Mouse (Mus musculus): ENCODE measurements at regions not wholly inside any gene's neighbourhood (a gene's known extent, or its start where the extent isn't known, plus 50 kb on each side); places are given as distances from the start of the nearest gene placed in this dataset.
"Not testable (repeated sequence)": the region's sequence is repeated elsewhere in the genome, so short reads cannot be mapped to it uniquely, and the experiment has no call there.

GRCm38 (mm10) chr12:113701841-113702240 lies 158.1 kb downstream of the Adam6a start:
- DNase-seq (ENCODE audit: low spot score in 2 of 2): not testable (repeated sequence)

- peak in 1 of 2 experiments; percentile 7 for DNase-seq (ENCODE audit: low spot score in 2 of 2)
Measured at GRCm38 (mm10) chr12:113716406-113716805, 172.7 kb downstream of the Adam6a start.

- DNase-seq (ENCODE audit: low spot score in 2 of 2): no peak
Measured at GRCm38 (mm10) chr12:113735847-113736246, 192.1 kb downstream of the Adam6a start.

DNA sequence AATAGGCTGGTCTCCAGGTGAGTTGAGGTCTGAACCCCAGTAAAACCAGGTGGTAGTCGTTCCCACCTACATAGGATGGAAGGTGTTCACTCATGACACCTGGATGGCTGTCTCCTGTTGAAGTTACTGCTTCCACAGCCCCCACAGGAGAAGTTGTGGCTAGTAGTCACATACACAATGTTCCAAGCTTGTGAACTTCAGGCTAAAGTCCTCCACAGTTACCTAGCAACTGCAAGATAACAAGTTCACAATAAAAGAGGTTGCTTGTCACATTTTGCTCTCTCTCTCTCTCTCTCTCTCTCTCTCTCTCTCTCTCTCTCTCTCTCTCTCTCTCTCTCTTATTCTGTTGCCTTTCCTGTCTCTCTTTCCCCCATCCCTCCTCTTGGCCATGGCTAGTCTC lies 202.6 kb downstream of the Adam6a start:
- no peak for DNase-seq (ENCODE audit: low spot score in 2 of 2)

DNA sequence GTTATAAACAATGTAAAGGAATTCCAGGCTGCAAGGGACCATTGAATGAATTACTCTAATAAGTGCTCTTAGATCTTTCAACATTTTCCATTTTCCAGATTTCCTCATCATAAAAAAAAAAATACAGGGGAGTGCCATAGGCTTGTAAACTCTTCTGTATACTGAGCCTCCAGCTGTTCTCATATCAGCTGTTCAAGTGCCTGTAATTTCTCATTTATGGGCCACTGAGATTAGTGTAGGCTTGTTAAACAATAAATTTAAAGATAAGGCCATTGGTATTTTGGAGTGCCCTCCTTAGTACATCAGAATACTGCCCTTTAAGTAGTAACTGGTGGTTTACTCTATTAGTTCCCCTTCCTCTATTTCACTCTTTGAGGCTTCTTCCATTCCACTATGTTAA lies 204.3 kb downstream of the Adam6a start:
- no peak for DNase-seq (ENCODE audit: low spot score in 2 of 2)

DNA sequence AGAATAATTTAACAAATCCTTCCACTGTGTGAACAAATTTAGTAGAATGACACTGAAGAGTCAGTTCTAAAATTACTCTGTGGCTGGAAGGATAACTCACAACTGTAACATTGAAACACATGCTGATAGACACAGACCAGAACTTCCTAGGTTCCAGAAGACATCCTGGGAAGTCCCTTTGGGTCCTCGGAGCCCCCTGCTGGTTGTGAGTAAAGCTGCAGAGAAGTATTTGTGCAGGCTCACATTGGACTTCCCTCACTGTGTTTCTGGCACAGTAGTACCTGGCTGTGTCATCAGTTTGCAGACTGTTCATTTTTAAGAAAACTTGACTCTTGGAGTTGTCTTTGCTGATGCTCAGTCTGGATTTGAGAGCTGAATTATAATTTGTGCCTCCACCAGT lies 225.9 kb downstream of the Adam6a start:
- DNase-seq (ENCODE audit: low spot score in 2 of 2): no peak

DNA sequence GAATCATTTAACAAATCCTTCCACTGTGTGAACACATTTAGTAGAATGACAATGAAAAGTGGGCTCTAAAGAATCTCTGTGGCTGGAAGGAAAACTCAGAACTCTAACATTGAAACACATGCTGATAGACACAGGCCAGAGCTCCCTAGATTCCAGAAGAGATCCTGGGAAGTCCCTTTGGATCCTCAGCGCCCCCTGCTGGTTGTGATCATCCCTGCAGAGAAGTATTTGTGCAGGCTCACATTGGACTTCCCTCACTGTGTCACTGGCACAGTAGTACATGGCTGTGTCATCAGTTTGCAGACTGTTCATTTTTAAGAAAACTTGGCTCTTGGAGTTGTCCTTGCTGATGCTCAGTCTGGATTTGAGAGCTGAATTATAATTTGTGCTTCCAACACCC lies 252.2 kb downstream of the Adam6a start:
- not testable (repeated sequence) for DNase-seq (ENCODE audit: low spot score in 2 of 2)

- DNase-seq (ENCODE audit: low spot score in 2 of 2): no peak
Measured at GRCm38 (mm10) chr12:113826377-113826776, 282.7 kb downstream of the Adam6a start.

- peak in 1 of 2 experiments; percentile 7 for DNase-seq (ENCODE audit: low spot score in 2 of 2)
Measured at GRCm38 (mm10) chr12:113858893-113859292, 315.2 kb downstream of the Adam6a start.

GRCm38 (mm10) chr12:113878826-113879225 lies 335.1 kb downstream of the Adam6a start:
- DNase-seq (ENCODE audit: low spot score in 2 of 2): no peak

GRCm38 (mm10) chr12:113896152-113896551 lies 352.4 kb downstream of the Adam6a start:
- DNase-seq (ENCODE audit: low spot score in 2 of 2): no peak

DNA sequence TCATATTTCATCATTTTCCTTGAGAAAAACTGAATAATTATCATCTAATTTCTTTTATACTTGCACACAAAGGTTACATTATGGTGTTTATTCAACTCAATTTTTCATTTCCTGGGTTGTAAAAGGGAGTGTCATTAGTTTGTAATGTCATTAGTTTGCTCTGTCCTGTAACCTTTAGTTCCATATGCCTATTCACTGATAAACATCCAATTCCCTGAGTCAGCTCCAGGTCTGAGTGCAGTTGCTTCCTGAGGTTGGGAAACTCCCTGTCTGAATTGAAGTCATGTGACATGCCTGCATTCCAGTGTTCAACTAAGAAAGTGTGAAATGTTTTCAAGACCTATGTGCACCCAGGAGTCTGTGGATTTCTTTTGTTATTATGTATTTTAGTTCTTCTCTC lies 362.8 kb downstream of the Adam6a start:
- no peak for DNase-seq (ENCODE audit: low spot score in 2 of 2)

DNA sequence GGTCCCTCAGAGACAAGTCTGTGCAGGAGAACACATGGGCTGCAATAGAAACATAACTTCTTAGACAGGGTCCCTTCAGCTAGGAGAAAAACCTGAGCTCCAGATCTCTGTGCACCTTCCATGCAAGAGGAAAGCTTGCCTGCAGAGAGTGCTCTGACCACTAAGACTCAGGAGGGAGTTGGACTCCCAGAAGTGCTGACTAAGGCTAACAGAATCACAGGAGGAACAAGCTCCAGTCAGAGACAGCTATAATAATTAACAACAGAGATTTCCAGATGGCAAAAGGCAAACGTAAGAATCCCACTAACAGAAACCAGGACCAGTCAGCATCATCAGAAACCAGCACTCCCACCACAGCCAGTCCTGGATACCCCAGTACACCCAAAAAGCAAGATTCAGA lies 364.0 kb downstream of the Adam6a start:
- DNase-seq (ENCODE audit: low spot score in 2 of 2): no peak

- DNase-seq (ENCODE audit: low spot score in 2 of 2): no peak
Measured at GRCm38 (mm10) chr12:113911770-113912169, 368.1 kb downstream of the Adam6a start.

DNA sequence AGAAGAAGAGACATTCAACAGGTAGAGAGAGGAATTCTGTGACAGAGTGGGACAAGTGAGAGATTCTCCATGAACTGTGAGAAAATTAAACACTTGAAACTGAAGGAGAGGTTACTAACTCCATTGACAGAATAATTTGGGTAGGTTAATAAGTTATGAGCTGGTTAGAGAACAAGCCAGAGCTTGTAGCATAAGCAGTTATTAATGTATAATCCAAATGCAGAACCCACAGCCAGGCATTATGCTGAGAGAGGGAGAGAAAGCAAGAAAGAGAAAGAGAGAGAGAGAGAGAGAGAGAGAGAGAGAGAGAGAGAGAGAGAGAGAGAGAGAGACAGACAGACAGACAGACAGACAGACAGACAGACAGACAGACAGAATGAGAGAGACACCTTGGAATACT lies 397.0 kb downstream of the Adam6a start:
- no peak for DNase-seq (ENCODE audit: low spot score in 2 of 2)

- DNase-seq (ENCODE audit: low spot score in 2 of 2): not testable (repeated sequence)
Measured at GRCm38 (mm10) chr12:113943661-113944327, 400.1 kb downstream of the Adam6a start.

- DNase-seq (ENCODE audit: low spot score in 2 of 2): not testable (repeated sequence)
Measured at GRCm38 (mm10) chr12:113945786-113946185, 402.1 kb downstream of the Adam6a start.

DNA sequence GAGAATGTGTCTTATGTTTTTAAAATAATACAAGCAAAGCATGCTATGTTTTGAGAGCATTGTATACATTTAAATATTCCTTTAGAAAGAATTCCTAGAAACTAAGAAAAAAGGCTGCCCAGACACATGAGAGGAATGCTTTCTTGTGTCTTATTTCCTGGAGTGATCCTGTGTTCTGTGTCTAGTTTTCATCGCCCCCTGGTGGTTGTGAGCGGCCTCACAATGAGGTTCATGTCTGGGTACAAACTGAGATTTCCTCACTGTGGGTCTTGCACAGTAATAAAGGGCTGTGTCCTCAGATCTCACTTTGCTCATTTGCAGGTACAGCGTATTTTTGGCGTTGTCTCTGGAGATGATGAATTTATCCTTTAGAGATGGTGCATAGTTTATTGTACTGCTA lies 404.3 kb downstream of the Adam6a start:
- DNase-seq (ENCODE audit: low spot score in 2 of 2): not testable (repeated sequence)

- DNase-seq (ENCODE audit: low spot score in 2 of 2): no peak
Measured at GRCm38 (mm10) chr12:113974271-113974670, 430.6 kb downstream of the Adam6a start.

GRCm38 (mm10) chr12:113981613-113982012 lies 437.9 kb downstream of the Adam6a start:
- DNase-seq (ENCODE audit: low spot score in 2 of 2): peak; percentile 32 to 56

DNA sequence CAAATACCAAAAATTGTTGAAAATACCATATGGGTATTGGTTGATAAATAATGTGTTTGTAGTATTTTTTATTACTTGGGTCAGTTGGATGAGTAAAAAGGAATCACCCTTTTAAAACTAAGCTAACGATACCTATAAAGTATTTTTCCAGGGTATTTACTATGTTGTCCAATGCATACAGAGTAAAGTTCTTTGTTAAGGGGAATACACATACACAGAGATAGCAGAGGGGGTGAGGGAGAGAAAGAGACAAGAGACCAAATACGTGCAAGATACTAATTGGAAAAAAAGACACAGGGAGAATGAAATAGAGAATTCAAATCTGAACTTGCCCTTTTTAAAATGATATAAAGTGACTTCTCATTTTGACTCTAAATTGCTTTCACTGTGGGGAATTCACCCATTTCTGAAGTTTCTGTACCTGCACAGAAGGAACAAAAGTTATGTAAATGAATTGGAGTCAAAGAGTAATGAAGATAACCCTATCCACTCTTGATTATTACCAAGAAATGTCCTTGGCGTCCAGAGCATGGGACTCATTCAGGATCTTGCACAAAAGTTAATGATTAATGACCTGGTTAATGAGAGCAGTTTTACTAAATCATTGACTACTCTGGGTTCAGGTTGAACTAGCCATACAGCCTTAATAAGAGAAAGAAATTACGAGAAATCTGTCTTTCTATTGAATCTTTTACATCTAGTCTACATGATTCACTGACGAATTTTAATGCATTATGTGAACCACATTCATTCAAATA lies 443.7 kb downstream of the Adam6a start:
- no peak for DNase-seq (ENCODE audit: low spot score in 2 of 2)

- peak in 1 of 2 experiments; percentile 9 for DNase-seq (ENCODE audit: low spot score in 2 of 2)
Measured at GRCm38 (mm10) chr12:113992425-113992824, 448.7 kb downstream of the Adam6a start.

- not testable (repeated sequence) for DNase-seq (ENCODE audit: low spot score in 2 of 2)
Measured at GRCm38 (mm10) chr12:113994284-113994683, 450.6 kb downstream of the Adam6a start.
